Mouse (Mus musculus) splenic B cell, adult 2 months (primary cell): ENCODE data around the gene B3gnt9.

Experiments used
- DNase-seq: peaks from one replicate; pipeline ENCODE4 v3.0.0-alpha.2; 2011; ENCODE audit warnings: low read depth, low spot score
- H3K27me3 ChIP-seq: 2 replicates; pipeline ENCODE4 v1.6.1; 2012; ENCODE audit warnings: mild to moderate bottlenecking, low read length, moderate library complexity, mixed read lengths; ENCODE audit not compliant: control insufficient read depth, poor library complexity, insufficient read depth, severe bottlenecking
- H3K36me3 ChIP-seq: 2 replicates; pipeline ENCODE4 v1.6.1; 2012; ENCODE audit warnings: mild to moderate bottlenecking, low read length, moderate library complexity, mixed read lengths; ENCODE audit not compliant: control insufficient read depth, poor library complexity, insufficient read depth, severe bottlenecking

Gene B3gnt9

DNA sequence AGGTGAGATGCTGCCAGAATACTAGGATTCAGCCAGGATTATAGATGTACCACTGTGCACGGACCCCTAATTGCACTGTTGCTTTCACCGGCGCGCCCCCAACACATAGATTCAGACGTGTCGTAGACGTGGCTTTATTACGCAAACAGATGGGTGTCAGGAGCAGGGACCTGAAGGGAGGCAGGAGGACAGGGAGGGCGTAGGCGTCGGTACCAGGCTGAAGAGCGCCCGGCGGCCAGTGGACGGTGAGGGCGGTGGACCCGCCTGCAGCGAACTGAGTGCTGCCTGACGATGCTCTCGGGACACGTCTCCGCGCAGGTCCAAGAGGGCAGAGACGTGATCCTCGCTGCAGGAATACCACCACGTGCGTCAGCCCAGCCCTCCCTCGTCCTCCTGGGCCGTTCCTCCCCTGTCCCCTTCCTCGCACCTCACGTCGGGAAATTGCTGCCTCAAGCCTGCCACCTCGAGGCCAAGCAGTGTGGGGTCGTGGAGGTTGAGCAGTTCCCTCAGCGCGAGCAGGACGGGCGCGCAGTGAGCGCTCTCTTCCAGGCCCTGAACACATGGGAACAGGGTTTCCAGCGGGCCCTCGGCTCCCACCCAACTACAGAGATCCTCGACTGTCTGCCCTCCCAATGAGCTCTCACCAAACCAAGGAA lies 35.0 kb upstream of the B3gnt9 start, which contains the start of gene 4931428F04Rik:
Gene 4931428F04Rik (minus strand): TSS at position 60 of the 656 bp plus-strand sequence.
- no peaks in the 10 kb centered on the region for H3K27me3 ChIP-seq
- DNase-seq: peak; percentile 59
- H3K36me3 ChIP-seq: no peaks in the 10 kb centered on the region

DNA sequence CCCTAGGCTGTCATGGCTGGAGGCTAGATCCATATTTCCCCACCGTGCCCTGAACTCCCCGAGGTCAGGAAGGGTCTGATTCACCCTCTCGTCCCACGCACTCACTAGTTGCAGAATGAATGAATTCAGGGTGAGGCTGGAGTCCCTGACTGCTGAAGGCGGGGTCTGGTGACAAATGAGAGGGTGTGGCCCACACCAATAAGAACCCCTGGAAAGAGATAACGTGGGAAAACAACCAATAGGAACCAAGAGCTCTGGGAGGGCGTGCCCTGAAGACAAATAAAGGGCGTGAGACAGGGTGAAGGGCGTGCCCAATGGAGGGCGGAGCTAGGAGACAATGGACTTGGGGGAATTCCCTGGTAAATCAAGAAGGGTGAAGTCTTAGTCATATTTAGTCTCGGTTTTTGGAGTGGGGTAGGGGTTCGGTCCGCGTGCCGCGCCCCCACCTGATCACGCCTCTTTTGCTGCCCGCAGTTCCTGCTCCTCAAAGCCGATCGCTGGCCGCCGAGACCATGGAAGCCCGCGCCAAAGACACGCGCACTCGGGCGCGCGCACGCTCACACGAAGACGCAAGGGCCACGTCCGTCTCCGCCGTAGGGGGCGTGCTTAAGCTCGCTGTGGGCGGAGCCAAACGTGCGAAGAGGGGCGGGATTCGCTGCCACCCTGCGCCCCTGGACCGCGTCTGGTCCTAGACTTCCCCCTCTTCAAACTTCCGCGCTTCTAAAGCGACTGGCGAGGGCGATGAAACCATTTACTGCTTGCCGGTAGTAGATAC lies 34.2 kb upstream of the B3gnt9 start:
- no peaks in the 10 kb centered on the region for H3K36me3 ChIP-seq

DNA sequence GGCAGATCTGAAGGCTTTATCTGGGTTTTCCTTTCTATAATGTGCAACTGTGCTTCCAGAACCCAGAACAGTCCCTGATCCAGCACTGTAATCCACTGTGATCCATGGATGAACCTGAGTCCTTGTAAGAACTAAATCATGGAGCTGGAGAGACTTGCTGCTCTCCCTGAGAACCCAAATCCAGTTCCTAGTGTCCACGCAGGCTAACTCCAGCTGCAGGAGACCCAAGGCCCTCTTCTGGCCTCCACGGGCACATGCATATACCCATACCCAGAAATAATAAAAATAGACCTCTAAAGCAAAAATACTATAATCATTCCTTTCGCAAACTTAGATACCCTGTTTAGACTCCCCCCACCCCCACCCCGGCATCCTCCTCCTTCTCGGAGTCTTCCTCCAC lies 33.3 kb upstream of the B3gnt9 start:
- Histone ChIP-seq H3K36me3 (no peaks in the 10 kb centered on the region), H3K27me3 (no peaks in the 10 kb centered on the region)
- DNase-seq: no peak

More for the DNA sequence above, 34.2 kb upstream of the B3gnt9 start:
- DNase-seq: peak; percentile 98
- no peaks in the 10 kb centered on the region for H3K27me3 ChIP-seq

DNA sequence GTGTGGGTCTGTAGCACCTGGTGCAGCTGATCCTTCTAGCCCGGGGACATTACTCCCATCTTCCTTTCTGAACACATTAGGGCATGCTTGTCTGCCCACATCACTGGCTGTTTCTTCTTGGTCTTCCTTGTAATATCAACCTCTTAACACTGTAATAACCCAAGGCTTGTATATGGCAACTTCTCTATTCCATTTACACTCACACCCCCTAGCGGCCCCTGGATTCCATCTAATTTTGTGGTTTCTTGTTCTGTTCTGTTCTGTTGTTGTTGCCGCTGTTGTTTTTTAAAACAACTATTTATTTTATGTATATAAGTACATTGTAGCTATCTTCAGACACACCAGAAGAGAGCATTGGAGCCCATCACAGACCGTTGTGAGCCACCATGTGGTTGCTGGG lies 32.0 kb upstream of the B3gnt9 start:
- no peak for DNase-seq
- Histone ChIP-seq H3K27me3 (no peaks in the 10 kb centered on the region), H3K36me3 (no peaks in the 10 kb centered on the region)

DNA sequence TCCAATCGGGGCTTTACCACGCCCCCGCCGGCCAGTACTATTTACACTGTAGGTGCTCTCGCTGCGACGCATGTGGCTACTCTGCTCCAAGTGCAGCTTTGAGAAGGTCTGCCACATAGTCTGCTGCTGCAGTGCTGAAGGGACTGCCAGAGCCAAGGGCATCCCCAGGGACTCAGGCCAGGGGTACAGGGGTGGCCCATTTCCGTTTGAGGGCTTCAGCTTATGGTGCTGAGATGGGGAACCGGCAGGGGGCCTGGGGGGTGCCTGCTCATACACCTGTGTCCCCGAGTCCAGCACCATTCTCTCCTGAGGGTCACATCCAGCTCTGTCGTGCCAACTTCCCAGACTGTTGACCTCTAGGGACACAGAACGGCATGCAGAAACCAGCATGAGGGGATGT lies 30.6 kb upstream of the B3gnt9 start:
- Histone ChIP-seq H3K27me3 (no peaks in the 10 kb centered on the region), H3K36me3 (no peaks in the 10 kb centered on the region)
- no peak for DNase-seq

DNA sequence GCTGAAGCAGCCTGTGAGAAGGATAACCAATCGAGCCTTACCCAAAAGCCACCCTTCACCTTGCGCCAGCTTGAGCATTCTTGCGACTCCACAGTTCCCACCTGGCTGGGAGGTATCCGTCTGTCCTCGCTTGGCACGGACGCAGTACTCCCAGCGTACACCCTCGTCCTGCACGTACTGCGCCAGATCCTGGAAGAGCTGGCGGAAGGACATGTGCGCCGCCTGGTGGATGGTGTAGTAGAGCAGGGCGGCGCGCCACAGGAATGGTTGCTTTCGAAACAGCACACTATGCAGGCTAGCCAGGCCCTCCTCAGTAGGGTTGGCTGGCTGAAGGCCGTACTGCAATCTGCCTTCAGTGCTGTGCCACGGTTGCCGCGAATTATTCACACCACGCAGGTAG lies 28.1 kb upstream of the B3gnt9 start:
- peak; percentile 71 for DNase-seq
- Histone ChIP-seq H3K36me3 (no peaks in the 10 kb centered on the region), H3K27me3 (no peaks in the 10 kb centered on the region)

DNA sequence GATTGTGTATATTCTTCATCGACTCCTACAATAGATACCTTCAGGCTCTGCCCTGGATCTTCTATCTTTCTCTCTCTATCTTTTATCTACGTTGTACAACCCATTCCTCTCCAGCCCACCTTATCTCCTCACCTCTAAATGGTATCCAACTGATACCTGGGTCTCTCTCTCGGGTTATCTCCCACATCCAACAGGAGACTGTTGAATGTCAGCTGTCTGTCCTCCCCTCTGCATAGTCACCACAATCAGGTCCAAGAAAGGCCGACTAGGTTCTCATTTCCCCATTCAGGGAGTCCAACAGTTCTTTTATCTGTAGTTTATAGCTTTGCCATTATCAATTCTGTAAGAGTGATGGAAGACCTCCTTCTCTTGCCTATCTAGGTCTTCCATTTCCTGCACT lies 27.3 kb upstream of the B3gnt9 start:
- H3K36me3 ChIP-seq: no peaks in the 10 kb centered on the region
- no peaks in the 10 kb centered on the region for H3K27me3 ChIP-seq
- DNase-seq: no peak

DNA sequence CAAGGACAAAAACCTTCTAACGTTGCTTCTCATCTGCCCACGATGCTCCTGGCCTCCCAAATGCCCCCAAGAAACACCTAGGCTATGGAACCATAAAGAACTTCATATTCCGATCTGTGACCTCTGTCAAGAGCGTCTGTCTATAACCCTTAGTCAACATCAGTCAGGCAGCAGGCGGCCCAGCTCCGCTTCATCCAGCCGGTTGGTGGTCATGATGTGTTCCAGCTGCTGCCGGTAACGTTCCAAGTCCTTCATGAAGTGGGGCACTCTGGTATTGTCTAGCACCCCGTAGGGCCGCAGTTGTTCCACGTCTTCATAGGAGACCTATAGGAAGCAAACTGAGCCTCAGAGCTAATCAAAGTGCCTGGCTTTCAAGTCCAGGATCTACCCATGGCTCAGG lies 26.9 kb upstream of the B3gnt9 start:
- Histone ChIP-seq H3K27me3 (no peaks in the 10 kb centered on the region), H3K36me3 (no peaks in the 10 kb centered on the region)
- no peak for DNase-seq

DNA sequence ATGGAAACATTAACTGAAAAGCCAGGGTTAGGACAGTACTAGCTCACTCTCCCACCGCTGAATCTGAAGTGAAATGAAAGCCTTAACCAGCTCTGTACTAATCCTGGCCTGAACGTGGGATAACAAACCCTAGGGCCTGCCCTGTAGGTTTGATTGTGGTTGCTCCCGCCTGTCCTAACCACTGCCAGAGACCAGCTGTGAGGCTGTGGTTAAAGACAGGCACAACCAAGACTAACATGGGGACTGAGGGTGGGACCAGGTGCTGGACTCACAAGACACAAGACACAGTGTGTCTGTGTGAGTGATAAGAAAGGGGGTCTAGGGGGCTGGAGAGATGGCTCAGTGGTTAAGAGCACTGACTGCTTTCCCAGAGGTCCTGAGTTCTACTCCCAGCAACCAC lies 25.6 kb upstream of the B3gnt9 start:
- no peak for DNase-seq
- no peaks in the 10 kb centered on the region for H3K27me3 ChIP-seq
- H3K36me3 ChIP-seq: no peaks in the 10 kb centered on the region

DNA sequence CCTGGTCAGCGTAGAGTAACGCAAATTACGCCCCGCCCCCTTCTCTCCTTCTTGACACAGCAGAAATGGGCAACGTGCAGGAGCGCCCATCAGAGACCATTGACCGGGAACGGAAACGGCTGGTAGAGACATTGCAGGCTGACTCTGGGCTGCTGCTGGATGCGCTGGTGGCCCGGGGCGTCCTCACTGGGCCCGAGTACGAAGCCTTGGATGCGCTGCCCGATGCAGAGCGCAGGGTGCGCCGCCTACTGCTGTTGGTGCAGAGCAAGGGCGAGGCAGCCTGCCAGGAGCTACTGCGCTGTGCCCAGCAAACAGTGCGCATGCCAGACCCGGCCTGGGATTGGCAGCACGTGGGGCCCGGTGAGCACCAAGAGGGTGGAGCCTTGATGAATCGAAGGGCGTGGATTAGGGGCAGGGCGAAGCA lies 24.0 kb upstream of the B3gnt9 start:
- Histone ChIP-seq H3K27me3 (no peaks in the 10 kb centered on the region), H3K36me3 (no peaks in the 10 kb centered on the region)
- peak; percentile 59 for DNase-seq

DNA sequence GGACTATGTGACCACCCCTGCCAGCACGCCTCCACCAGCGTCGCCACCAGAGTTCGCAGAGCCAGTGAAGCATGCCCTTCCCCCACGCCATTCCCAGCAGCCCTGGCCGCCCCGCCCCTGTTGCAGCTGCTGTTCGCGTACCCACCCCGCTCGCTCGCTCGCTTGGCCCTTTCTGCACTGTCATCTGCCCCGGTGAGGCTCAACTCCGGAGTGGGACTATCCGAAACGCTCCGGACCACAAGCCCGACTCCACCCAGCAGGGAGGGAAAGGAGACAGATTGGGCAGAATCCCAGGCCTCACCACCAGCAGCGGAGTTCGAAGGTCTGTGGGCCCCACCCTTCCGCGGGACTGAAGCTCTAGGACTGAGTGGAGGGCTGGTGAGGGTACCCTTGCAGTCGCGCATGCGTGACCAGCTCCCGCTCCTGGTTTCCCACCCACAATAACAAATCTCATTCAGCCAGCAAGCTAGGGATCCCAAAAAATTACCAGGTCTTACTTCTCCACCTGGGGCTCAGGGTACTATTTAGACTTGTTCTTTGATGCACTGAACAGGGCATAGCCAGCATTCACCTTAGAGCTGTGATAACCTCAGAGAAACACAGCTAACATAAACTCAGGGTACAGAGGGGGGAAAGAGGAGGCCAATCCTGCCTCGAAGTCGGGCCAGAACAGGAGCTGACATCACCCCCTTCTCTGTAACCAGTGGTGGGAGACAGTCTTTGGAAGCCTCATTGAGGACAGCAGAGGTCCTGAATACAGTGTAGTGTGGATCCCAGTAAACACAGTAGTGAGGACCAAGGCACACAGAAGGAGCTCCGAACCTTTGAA lies 21.6 kb upstream of the B3gnt9 start:
- H3K27me3 ChIP-seq: no peaks in the 10 kb centered on the region
- H3K36me3 ChIP-seq: no peaks in the 10 kb centered on the region
- DNase-seq: no peak

DNA sequence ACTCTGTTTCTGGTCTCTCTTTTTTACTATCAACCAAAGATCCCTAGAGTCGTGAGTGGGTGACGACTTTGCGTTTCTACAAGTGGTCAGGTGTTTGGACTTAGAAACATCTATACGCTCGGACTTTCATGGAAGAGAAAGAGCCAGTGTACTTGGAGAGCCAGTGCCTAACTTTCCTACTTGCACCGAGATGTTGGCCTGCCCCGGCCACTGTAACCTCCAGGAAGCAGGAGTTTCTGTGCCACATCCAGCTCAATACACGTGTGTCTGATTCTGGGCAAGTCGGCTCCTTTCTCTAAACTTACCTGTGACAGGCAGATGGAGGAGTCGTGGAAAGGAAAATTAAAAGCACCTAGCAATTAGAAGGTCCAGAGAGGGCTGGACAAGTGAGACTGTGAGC lies 20.9 kb upstream of the B3gnt9 start, which contains the start of gene Nol3:
Gene Nol3 (plus strand): TSS at position 301 of the 400 bp plus-strand sequence.
- Histone ChIP-seq H3K27me3 (no peaks in the 10 kb centered on the region), H3K36me3 (no peaks in the 10 kb centered on the region)
- DNase-seq: no peak

DNA sequence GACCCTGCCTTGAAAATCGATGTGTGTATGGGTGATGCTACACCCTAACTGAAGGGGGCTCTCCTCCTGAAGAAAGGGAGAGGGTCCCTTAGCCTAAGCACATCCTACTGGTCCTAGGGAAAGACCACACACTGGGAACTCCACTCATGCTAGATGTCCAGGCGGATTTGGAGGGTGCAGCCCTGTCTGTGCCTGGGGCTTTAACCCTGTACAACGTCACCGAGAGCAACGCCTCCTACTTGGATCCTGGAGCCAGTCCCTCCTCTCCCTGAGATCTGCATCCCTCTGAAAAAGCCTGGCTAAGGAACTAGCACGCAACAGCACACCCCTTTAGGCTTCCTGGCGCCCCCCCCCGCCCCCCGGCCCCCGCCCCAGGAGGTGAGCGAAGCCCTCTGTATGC lies 20.4 kb upstream of the B3gnt9 start:
- DNase-seq: no peak
- Histone ChIP-seq H3K36me3 (no peaks in the 10 kb centered on the region), H3K27me3 (no peaks in the 10 kb centered on the region)

DNA sequence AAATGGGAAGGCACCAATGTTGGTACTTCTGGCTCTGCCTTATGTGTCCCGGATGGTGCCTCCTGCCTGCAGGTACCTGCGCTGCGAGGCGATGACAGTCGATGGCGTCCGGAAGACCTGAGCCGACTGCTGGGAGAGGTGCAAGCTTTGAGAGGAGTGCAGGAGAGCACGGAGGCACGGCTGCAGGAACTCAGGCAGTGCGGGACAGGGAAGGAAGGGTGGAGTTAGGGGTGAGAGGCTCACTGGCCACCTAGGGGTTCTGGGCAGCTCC lies 15.9 kb upstream of the B3gnt9 start:
- Histone ChIP-seq H3K27me3 (no peaks in the 10 kb centered on the region), H3K36me3 (no peaks in the 10 kb centered on the region)
- no peak for DNase-seq
